Mouse (Mus musculus) telencephalon, adult 2 months (tissue): ENCODE measurements around the gene Eif4g2.

ENCODE experiments used
- DNase-seq: peaks from one replicate; pipeline ENCODE4 v3.0.0-alpha.2; 2011; ENCODE audit warnings: low read depth, low spot score

The Eif4g2 gene

GRCm38 (mm10) chr7:111082822-111083732, at the start of gene Eif4g2:
Gene Eif4g2 (minus strand): TSS chr7:111083030.
- DNase-seq = peak; percentile 98

GRCm38 (mm10) chr7:111132596-111132995, 49.8 kb upstream of the Eif4g2 start:
- no peak for DNase-seq

DNA sequence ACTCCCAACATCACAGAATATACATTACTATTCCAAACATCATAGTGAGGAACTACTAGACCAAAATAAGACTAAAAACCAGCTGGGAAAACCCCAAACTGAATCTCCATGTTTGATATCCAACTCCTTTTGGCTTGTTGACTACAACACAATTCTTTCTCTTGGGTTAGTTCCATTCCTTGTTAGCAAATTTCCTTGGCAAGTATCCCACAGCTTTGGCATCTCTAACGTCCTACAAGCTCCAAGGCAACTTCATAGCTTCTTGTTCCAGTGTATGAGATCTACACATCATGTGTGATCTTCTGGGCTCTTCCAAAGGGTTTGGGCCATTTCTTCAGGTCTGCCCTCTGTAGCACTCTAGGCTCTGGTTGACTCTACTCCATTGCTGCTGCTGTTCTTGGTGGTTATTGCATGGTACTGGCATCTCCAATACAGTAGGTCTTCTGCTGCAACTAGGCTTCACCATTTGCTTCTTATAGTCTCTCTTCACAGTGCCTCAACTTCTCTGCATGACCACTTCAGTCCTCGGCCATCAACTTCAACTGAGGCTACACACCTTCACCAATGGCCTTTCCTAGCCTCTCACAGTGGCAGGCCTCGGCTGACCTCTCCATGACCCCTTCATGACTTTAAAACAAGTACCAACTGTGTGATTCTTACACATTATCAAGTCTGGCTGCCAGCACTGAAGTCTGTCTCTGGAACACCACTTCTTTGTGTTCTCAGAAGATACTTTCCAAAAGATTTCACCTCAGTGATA, 44.0 kb upstream of the Eif4g2 start:
- DNase-seq = no peak

DNA sequence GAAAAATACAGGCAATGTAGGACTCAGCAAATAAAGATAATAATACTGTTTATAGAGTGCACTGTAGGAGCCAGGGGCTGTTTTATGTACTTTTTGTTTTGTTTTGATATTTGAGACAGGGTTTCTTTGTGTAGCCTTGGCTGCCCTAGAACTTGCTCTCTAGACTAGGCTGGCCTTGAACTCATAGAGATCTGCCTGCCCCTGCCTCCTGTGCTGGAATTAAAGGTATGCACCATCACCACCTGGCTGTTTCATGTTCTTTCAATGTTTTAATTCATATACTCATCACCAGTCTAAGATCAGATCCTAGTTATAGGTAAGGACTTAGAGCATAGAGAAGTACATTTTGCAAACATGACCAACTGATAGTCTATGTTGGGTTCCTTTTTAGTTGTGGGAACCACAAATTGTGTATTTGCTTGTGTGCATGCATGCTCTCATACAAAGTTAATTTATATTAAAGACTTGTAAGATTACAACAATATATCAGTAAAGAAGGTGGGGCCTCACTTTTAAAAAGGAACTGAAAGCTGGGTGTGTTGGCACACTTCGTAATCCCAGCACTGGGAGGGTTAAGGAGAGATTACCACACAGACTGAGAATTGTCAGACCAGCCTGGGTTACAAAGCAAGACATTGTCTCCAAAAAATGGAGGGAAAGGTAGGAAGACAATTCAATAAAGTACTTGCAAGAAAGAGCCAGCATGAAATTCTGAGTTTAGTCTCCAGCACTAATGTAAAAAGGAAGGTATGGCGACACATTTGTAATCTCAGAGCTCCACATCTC, 41.1 kb upstream of the Eif4g2 start:
- no peak for DNase-seq

GRCm38 (mm10) chr7:111122531-111123130, 39.8 kb upstream of the Eif4g2 start:
- DNase-seq = peak; percentile 98

DNA sequence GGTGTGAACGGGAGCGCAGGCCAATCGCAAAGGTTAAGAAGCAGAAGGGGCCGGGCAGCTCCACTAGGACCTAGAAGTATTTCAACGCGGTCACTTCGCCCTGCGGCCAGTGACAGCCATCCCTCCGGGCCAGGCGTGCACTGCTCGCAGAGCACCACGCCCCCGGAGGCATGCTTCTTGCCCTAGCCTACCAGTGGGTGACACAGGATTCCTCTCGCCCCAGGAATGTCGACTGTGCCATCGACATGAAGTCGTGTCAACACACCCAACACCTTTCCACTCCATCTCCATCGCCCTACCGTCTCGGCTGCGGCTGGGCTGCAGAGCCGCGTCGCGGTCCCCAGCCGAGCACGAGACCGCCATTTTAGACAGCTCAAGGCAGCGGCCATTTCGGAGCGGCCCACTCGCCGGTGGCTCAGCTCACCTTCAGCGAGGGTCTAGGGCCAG, 39.3 kb upstream of the Eif4g2 start:
- DNase-seq = no peak

DNA sequence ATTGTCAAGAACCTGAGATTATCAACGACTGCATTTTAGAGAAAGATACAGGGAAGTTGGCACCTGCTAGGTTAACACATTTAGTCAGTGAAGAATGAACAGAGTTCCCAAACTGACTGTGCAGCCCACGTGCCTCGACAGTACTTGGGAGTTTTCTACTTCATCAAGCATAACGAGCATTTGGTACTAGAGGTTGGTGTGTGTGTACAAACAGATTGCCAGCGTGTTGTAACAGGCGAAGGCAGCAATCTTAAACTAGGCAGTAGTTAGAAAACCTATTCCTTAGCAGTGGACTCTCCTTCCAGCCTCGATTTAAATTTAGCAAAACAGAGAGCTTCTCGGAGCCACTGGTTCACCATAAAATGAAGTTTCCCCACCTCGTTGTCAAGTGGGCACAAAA, 38.7 kb upstream of the Eif4g2 start:
- DNase-seq = peak; percentile 8

GRCm38 (mm10) chr7:111109561-111109960, 26.7 kb upstream of the Eif4g2 start:
- DNase-seq = no peak

GRCm38 (mm10) chr7:111109161-111109560, 26.3 kb upstream of the Eif4g2 start:
- DNase-seq = no peak

DNA sequence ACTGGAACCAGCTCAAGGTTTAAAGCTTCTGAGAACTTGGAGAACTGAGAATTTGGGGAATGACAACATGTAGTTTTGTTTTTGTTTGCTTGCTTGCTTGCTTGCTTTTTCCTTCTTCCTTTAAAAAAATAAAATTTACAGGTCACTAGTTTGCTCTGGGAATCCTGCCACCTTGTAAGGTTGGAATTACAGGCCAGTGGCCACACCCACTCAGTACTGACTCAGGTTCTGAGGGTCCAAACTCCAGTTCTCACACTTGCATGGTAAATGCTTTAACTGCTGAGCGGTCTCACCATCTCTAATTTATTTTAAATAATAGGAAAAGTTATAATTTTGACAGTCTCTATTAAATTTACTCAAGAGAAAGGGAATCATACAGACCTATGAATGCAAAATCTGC, 15.4 kb upstream of the Eif4g2 start:
- no peak for DNase-seq

DNA sequence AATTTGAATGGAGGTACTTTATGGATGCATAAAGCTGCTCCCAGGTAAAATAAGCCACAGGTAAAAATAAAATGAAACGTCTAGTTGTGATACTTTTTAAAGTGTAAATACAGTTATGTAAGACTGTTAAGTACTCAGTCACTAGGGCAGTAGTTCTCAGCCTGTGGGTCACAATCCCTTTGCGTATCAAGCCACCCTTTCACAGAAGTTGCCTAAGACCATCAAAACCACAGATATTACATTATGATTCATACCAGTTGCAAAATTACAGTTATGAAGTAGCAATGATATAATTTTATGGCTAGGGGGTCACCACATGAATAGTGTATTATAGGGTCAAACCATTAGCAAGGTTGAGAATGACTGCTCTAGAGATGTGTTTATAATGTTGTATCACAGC, 12.3 kb upstream of the Eif4g2 start:
- DNase-seq = no peak

- no peak for DNase-seq
Observed at GRCm38 (mm10) chr7:111085153-111085552, 2.3 kb upstream of the Eif4g2 start.

DNA sequence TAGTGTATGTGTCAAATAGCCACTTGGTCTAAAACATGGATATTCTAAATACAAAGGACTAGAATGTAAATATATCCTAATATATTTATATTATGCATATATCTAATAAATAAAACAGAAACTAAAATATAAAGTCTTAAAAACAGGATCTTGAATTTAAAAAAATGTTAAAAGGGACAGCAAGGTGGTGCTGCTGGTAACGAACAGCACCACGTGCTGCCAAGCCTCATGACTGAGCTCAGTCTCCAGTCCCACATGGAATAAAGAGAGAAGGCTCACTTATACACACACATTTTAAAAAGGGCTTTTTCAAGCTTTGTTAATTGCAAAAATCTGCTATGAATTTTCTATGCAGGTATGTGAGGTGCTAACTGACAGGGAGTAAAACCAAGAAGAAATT, 1.6 kb upstream of the Eif4g2 start:
- no peak for DNase-seq

GRCm38 (mm10) chr7:111083733-111084120, 897 bp upstream of the Eif4g2 start:
- DNase-seq = no peak

GRCm38 (mm10) chr7:111082043-111082821, 598 bp downstream of the Eif4g2 start:
- peak; percentile 75 for DNase-seq

- DNase-seq = no peak
Observed at GRCm38 (mm10) chr7:111080876-111081275, 2.0 kb downstream of the Eif4g2 start.

DNA sequence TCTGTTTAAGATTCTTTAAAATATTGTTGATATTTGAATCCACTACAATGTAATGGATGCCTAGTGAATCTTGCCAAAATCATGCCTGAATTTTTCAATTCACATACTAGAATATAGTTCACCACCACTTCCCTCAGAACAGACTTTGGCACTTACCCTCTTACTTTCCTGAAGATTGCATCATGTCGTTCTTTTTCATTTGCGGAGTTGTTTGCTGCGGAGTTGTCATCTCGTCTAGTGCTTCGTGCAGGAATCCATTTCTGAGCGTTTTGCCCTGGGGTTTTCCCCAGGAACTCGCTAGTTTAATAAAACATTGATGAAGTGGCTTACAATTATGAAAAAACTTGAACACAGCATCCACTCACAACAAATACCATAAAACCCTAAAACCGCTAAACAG, 2.8 kb downstream of the Eif4g2 start:
- DNase-seq = no peak

DNA sequence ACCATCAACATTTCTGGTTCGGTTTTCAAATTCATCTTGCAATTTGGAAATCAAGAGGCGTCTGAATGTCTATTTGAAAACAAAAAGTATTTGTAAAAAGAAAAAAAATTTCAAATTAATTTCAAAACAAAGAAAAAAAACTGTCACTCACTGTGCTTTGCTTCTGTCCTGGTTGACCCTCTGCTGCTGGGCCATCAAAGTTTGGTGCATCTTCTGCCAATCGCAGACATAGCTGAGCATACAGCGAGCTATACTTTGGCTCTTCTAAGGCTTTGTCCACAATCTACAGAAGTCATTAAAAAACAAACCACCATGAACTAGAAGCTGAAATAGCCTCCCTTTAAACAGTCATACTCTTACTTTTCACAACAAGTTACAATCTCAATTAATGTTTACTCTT, 4.6 kb downstream of the Eif4g2 start:
- DNase-seq = no peak

- no peak for DNase-seq
Observed at GRCm38 (mm10) chr7:111075288-111075687, 7.5 kb downstream of the Eif4g2 start.

DNA sequence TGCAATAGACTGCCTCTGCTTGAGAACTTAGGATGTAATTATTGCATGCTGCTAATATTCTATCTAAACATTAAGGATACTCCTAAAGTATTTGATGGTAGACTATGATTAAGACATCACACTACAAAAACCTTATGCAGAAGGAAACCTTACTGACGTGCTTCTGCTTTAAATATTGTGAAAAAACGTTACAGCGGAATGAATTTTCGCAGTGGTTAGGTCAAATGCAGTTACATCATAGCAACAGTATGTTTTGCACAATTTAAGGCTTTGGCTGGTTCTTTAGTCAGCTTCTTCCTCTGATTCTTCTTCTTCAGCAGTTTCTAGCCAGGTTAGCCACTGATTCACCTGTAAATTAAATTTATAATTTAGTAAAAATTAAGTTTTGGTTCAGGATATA, 10.4 kb downstream of the Eif4g2 start:
- DNase-seq = no peak

DNA sequence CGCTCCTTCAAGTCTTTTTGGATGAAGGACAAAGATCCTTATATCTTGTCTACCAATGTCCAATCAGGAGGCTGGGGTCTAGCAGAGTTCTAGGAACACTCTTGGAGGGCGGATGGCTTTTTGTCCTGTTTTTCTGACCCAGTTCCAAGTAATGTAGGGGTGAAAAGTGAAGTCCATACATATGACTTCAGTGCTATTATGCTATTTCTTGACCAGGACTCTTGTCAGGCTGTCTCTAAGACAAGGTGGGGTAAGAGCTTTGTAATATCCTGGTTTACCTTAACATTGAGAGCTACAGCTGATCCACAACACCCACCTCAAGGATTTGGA, 12.7 kb downstream of the Eif4g2 start:
- DNase-seq = no peak
